Mouse (Mus musculus) forebrain, embryonic 12.5 days (tissue): Measurements from ENCODE around the gene Brcc3. TPM values are rescaled to one million over a fixed set of nuclear protein-coding genes. Genes with fewer than 3 reads are reported as not detected.

Experiments
- ATAC-seq: fragments of 200-750 bp; cut with Nextera tagmentation; 2 replicates; pipeline ENCODE4 v1.8.0; 2017; ENCODE audit warnings: moderate TSS enrichment; ENCODE audit not compliant: low FRiP score
- H3K27ac ChIP-seq: fragments of 300-500 bp; sonication (generic); 2 replicates; pipeline ENCODE4 v1.5.1; 2016; ENCODE audit warnings: mild to moderate bottlenecking
- H3K27me3 ChIP-seq: fragments of 300-500 bp; sonication (generic); 2 replicates; pipeline ENCODE4 v1.6.1; 2016; ENCODE audit warnings: mild to moderate bottlenecking
- H3K36me3 ChIP-seq: fragments of 300-500 bp; sonication (generic); replicated peaks from 2 replicates; pipeline ENCODE4 v1.6.1; 2016; ENCODE audit warnings: mild to moderate bottlenecking
- H3K4me1 ChIP-seq: fragments of 300-500 bp; sonication (generic); 2 replicates; pipeline ENCODE4 v1.6.1; 2016
- H3K4me2 ChIP-seq: fragments of 300-500 bp; sonication (generic); 2 replicates; pipeline ENCODE4 v1.6.1; 2016; ENCODE audit warnings: mild to moderate bottlenecking, moderate library complexity
- H3K4me3 ChIP-seq: fragments of 300-500 bp; sonication (generic); replicated peaks from 2 replicates; pipeline ENCODE4 v1.5.1; 2016; ENCODE audit warnings: mild to moderate bottlenecking
- H3K9ac ChIP-seq: fragments of 300-500 bp; sonication (generic); 2 replicates; pipeline ENCODE4 v1.6.1; 2016; ENCODE audit warnings: mild to moderate bottlenecking
- H3K9me3 ChIP-seq: fragments of 300-500 bp; sonication (generic); 2 replicates; pipeline ENCODE4 v1.6.1; 2016
- WGBS: fragments of 180-500 bp; shearing (Covaris S2); methylation state at CpG from one replicate; pipeline ENCODE4 v1.1.7; 2016; 5-methylcytosine and 5-hydroxymethylcytosine counted together
- polyA plus RNA-seq: library from polyadenylated mRNA; unstranded; fragments of >200 nt; fragmentation: Nextera tagmentation; extraction: Ambion mirVana; gene quantifications from 2 replicates; pipeline ENCODE4 v1.2.1, GENCODE M21; 2016

Gene Brcc3
- polyA plus RNA-seq: 64.4 and 66.4 TPM in 2 replicates

- ATAC-seq: peak; percentile 100
- Histone ChIP-seq H3K9me3 (no peaks in the 10 kb centered on the region), H3K36me3 (no peaks in the 10 kb centered on the region), H3K4me1 (no peaks in the 10 kb centered on the region), H3K27me3 (no peaks in the 10 kb centered on the region), H3K4me2 (peak within 1 kb of the TSS; percentile 50), H3K4me3 (peak within 1 kb of the TSS; percentile 51), H3K9ac (peak within 1 kb of the TSS; percentile 55), H3K27ac (peak within 1 kb of the TSS; percentile 91)
- 18% methylated on average over 50 of the region's 52 CpGs for WGBS
Observed at GRCm38 (mm10) chrX:75415936-75416785, at the start of gene Brcc3, which contains the start of the genes Cmc4 and Mtcp1. TSS of gene Brcc3 (plus strand) at chrX:75416628. TSS of gene Cmc4 (minus strand) at chrX:75416584. TSS of gene Mtcp1 (minus strand) at chrX:75416588.

DNA sequence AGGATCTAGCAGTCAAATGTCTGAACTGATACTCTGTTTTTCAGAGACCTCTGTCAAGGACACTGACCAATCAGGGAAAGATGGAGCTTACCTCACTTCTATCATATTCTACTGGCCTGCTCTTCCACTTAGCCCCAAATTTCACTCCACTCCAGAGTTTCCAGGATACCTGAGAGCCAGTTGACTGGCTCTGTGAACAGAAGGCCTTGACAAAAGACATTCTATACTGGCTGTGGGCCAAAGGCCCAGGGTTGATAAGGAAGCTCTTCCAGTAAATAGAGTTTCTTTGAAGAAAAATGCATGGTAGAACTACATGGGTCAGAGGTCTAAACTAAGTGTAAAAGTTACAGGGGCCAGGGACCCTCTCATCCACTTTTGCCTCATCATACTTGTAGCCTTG is 46.2 kb upstream of the Brcc3 start:
- no peak overlapping the region for H3K4me3 ChIP-seq
- H3K36me3 ChIP-seq: no peaks in the 10 kb centered on the region
- ATAC-seq: no peak
- no peaks in the 10 kb centered on the region for H3K27me3 ChIP-seq
- H3K4me1 ChIP-seq: no peaks in the 10 kb centered on the region
- H3K4me2 ChIP-seq: no peak overlapping the region
- H3K9me3 ChIP-seq: no peaks in the 10 kb centered on the region
- no peak overlapping the region for H3K9ac ChIP-seq
- H3K27ac ChIP-seq: no peak overlapping the region

GRCm38 (mm10) chrX:75372666-75373425 is 43.6 kb upstream of the Brcc3 start:
- WGBS: 93% methylated on average over 2 of the region's 2 CpGs
- no peak overlapping the region for H3K4me3 ChIP-seq
- no peak overlapping the region for H3K27ac ChIP-seq
- no peaks in the 10 kb centered on the region for H3K4me1 ChIP-seq
- no peak for ATAC-seq
- H3K36me3 ChIP-seq: no peaks in the 10 kb centered on the region
- no peak overlapping the region for H3K4me2 ChIP-seq
- H3K27me3 ChIP-seq: no peaks in the 10 kb centered on the region
- H3K9me3 ChIP-seq: no peaks in the 10 kb centered on the region
- H3K9ac ChIP-seq: no peak overlapping the region

DNA sequence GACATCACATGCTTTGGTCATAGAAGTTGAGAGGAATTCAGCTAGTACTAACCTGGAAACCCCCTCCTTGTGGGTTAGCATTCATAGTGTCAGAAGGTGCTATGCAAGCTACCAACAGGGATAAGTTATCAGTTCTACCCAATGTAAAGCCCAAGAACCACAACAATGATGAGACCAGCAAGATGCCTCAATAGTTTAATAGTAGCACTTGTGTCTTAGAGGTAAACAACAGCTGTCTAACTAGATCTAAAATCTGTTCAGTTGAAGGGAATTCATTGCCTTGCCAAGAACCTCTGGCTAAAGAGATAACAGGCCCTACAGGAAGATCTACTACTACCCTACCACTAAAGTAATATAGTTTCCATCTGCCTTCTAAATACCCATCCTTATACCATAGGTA is 39.6 kb upstream of the Brcc3 start:
- Histone ChIP-seq H3K27me3 (no peaks in the 10 kb centered on the region), H3K36me3 (no peaks in the 10 kb centered on the region), H3K9ac (no peak overlapping the region), H3K9me3 (no peaks in the 10 kb centered on the region), H3K27ac (no peak overlapping the region), H3K4me3 (no peak overlapping the region), H3K4me1 (no peaks in the 10 kb centered on the region), H3K4me2 (no peak overlapping the region)
- no peak for ATAC-seq

DNA sequence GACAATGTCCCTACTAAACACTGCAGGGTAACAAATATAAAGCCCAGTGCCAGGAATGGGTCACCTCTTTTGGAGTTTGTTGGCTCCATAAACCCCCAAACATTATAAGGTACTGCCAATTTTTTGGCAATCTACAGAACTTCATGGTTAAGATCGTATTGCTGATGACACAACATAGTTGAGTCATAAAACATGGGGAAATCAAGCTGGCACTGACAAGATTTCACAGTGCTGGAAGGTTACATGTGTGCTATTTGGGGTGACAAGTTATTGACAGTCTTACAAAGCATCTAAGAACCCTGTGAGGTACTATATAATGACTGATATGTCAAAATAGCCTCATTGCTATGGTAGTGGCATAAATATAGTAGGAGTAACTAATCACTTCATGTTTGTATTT is 35.3 kb upstream of the Brcc3 start:
- Histone ChIP-seq H3K36me3 (no peaks in the 10 kb centered on the region), H3K27ac (no peak overlapping the region), H3K4me1 (no peaks in the 10 kb centered on the region)

GRCm38 (mm10) chrX:75381699-75382098 is 34.7 kb upstream of the Brcc3 start:
- Histone ChIP-seq H3K27ac (no peak overlapping the region), H3K4me3 (peak overlapping the region; percentile 43; the same call in 1 of the 2 replicates), H3K4me2 (peak overlapping the region; percentile 49), H3K27me3 (no peaks in the 10 kb centered on the region), H3K36me3 (no peaks in the 10 kb centered on the region), H3K9me3 (no peaks in the 10 kb centered on the region), H3K9ac (no peak overlapping the region), H3K4me1 (no peaks in the 10 kb centered on the region)
- ATAC-seq: peak; percentile 58
- WGBS: 77% methylated on average over 5 of the region's 5 CpGs

More for the DNA sequence above, 35.3 kb upstream of the Brcc3 start:
- Histone ChIP-seq H3K4me3 (no peak overlapping the region), H3K9ac (no peak overlapping the region), H3K9me3 (no peaks in the 10 kb centered on the region), H3K4me2 (no peak overlapping the region), H3K27me3 (no peaks in the 10 kb centered on the region)
- 82% methylated on average over 1 of the region's 1 CpGs for WGBS
- no peak for ATAC-seq

GRCm38 (mm10) chrX:75382195-75382771 is 34.1 kb upstream of the Brcc3 start, which contains the start of the genes Fundc2 and F8:
TSS of gene Fundc2 (plus strand) at chrX:75382399.
TSS of gene F8 (minus strand) at chrX:75382615.
- H3K4me3 ChIP-seq: peak within 1 kb of the TSS; percentile 43
- H3K4me1 ChIP-seq: no peaks in the 10 kb centered on the region
- no peaks in the 10 kb centered on the region for H3K9me3 ChIP-seq
- no peaks in the 10 kb centered on the region for H3K36me3 ChIP-seq
- no peaks in the 10 kb centered on the region for H3K27me3 ChIP-seq
- 15% methylated on average over 20 of the region's 25 CpGs for WGBS
- H3K9ac ChIP-seq: peak within 1 kb of the TSS; percentile 42; the same call in 1 of the 2 replicates
- no peak within 1 kb of the TSS for H3K27ac ChIP-seq
- peak; percentile 98 for ATAC-seq
- peak within 1 kb of the TSS; percentile 49 for H3K4me2 ChIP-seq

- 88% methylated on average over 1 of the region's 1 CpGs for WGBS
- Histone ChIP-seq H3K4me1 (no peaks in the 10 kb centered on the region), H3K4me2 (no peak overlapping the region), H3K9ac (no peak overlapping the region), H3K27ac (no peak overlapping the region), H3K4me3 (no peak overlapping the region), H3K27me3 (no peaks in the 10 kb centered on the region), H3K9me3 (no peaks in the 10 kb centered on the region), H3K36me3 (no peaks in the 10 kb centered on the region)
- no peak for ATAC-seq
Observed at GRCm38 (mm10) chrX:75399471-75399870, 17.0 kb upstream of the Brcc3 start.

DNA sequence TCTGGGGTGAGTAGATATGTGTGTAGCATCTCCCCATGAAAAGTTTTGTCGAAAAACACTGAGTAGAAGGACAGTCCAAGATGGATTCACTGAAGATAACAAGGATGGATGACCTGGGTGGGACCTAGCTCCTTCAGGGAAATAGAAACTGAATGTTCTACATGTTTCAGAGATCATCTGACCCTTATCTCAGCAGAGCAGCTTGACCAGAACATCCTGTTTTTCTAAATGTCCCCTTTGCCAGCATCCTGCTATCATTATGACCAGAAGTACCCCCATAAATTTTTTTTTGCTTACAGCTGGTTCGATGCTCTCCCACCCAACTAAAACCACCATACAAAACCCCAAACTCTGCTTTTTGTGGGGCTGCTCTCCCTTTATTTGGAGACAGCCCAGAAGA is 13.8 kb upstream of the Brcc3 start:
- H3K4me3 ChIP-seq: no peak overlapping the region
- H3K36me3 ChIP-seq: no peaks in the 10 kb centered on the region
- no peaks in the 10 kb centered on the region for H3K4me1 ChIP-seq
- no peak overlapping the region for H3K9ac ChIP-seq
- ATAC-seq: no peak
- no peaks in the 10 kb centered on the region for H3K27me3 ChIP-seq
- H3K27ac ChIP-seq: no peak overlapping the region
- H3K4me2 ChIP-seq: no peak overlapping the region
- H3K9me3 ChIP-seq: no peaks in the 10 kb centered on the region
- 87% methylated on average over 2 of the region's 2 CpGs for WGBS

DNA sequence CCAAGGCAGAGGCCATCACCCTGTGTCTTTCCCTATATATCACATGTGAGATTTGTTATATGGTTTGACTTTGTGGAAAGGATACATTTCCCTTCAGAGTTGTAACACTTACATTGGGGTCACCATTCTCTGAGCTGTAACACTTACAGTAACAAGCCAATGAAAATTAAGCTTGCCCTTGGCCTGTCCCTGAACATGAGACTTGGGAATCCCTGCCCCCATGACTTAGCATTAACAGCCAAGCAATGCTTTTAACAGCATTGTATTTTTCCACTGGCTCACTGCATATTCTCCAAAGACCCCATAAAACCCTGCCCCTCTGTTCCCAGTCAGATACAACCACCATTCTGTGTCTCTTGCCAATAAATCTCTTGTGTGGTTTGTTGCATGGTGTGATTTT is 13.1 kb upstream of the Brcc3 start:
- no peaks in the 10 kb centered on the region for H3K36me3 ChIP-seq
- H3K9me3 ChIP-seq: no peaks in the 10 kb centered on the region
- no peak overlapping the region for H3K27ac ChIP-seq
- no peak for ATAC-seq
- H3K27me3 ChIP-seq: no peaks in the 10 kb centered on the region
- H3K4me1 ChIP-seq: no peaks in the 10 kb centered on the region
- H3K4me3 ChIP-seq: no peak overlapping the region
- H3K9ac ChIP-seq: no peak overlapping the region
- H3K4me2 ChIP-seq: no peak overlapping the region

DNA sequence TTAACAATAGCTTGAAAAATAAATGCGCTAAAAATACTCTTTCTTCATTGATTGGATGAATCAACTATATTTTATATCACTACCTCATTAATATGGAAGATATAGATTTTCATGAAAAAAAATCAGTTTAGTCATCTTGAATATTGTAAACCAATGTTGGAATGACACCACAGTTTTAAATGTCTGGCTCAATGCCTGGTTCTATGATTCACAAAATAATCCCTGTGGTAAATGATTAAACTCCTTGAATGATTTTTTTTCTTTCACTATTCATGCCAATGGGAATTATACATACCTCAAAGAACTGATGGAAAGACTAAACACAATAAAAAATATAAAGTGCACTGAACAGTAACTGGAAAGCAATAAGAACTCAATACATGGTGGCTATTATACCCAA is 6.7 kb upstream of the Brcc3 start:
- H3K4me2 ChIP-seq: no peak overlapping the region
- no peaks in the 10 kb centered on the region for H3K4me1 ChIP-seq
- no peaks in the 10 kb centered on the region for H3K9me3 ChIP-seq
- no peaks in the 10 kb centered on the region for H3K27me3 ChIP-seq
- H3K36me3 ChIP-seq: no peaks in the 10 kb centered on the region
- H3K4me3 ChIP-seq: no peak overlapping the region
- H3K27ac ChIP-seq: no peak overlapping the region
- no peak overlapping the region for H3K9ac ChIP-seq
- ATAC-seq: no peak
- WGBS: 95% methylated on average over 1 of the region's 1 CpGs

- Histone ChIP-seq H3K4me2 (no peak overlapping the region), H3K27ac (no peak overlapping the region), H3K4me3 (no peak overlapping the region), H3K4me1 (no peaks in the 10 kb centered on the region), H3K27me3 (no peaks in the 10 kb centered on the region), H3K9ac (no peak overlapping the region), H3K9me3 (no peaks in the 10 kb centered on the region; the same call in 1 of the 2 replicates), H3K36me3 (peaks cover 43% of the 10 kb centered on the region)
- no peak for ATAC-seq
- WGBS: 88% methylated on average over 1 of the region's 1 CpGs
Observed at GRCm38 (mm10) chrX:75454597-75454996, 38.2 kb downstream of the Brcc3 start.
